Mouse (Mus musculus) heart, postnatal 0 days (tissue): Measurements from ENCODE around the gene Unc45a.

ENCODE experiments used
- CTCF ChIP-seq: IDR thresholded peaks from 2 replicates; pipeline ENCODE4 v1.5.1; 2016; ENCODE audit warnings: antibody characterized with exemption, control low read depth, low read depth
- EP300 ChIP-seq: IDR thresholded peaks from 2 replicates; pipeline ENCODE4 v1.6.1; 2016; ENCODE audit warnings: antibody characterized with exemption, low read depth

DNA sequence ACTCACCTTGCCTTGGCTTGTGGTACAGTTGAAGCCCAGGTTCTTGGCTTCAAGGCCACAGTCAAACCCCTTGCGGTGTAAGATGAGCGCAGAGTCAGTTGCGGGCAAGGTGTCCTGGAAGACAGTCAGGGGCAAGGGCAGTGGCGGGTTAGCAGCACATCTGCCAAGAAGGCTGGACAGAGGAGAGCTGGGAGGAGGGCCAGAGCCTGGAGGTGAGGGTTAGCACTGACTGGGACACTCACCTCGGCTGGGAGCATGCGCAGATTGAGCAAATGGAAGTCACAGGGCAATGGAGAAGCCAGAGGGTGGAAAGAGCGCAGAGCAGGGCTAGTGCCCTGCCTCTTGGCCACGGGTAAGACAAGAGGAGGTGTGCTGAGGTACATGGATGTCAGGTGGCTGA lies 12.1 kb upstream of the Unc45a start:
- TF ChIP-seq CTCF: no peak
- TF ChIP-seq EP300: no peak
